Mouse (Mus musculus): ENCODE results near the gene Stac. TPM values are rescaled to one million over a fixed set of nuclear protein-coding genes. Genes with fewer than 3 reads are reported as not detected.

Gene Stac
- under 1 TPM; 0.46 to 0.58 TPM for total RNA-seq (2023)

DNA sequence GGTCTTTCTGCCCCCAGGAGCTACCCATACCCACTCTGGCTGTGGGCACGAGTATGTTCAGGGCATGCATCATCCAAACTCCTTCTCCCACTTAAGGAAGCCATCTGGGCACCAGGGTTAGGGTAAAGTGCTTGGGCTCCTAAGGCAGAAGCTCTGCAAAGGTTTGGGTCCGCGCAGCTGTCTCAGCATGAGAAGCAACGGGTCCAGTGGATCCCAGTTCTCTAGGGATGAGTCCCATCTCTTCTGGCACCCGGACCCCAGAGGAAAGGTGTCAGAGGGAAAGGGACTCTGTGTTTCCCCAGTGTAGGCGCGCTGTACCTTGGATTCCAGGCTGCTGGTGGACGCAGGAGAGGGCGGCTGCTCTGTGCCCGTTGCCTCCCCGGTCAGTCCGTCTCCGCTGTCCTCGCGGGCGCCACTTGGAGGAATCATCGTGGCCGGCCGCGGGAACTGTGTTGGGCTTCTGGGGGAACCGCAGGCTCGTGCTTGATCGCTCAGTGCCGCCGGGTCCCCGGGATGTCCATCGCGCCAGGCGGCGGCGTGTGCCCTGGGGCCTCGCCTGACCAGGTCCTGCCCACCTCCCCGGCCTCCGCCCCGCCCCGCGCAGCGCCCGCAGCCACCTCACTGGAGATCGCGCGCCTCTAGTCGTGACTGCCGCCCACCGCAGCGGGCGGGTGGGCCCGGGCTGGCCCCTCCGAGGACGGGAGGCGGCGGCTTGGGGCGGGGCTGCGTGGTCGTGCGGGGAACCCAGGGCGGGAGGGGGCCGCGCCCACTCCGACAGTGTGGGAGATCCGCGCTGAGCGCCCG is at the start of gene Stac:
Stac (minus strand) TSS at position 669 of the 804 bp plus-strand sequence.

Data from monocyte, adult 59 days (primary cell).